Comparison of ENCODE assay signal across 15 mouse cellular contexts in genomic region chr9:62591196-62591485, GRCm38 (mm10). TPM values are rescaled to one million over a fixed set of nuclear protein-coding genes. Genes with fewer than 3 reads are reported as not detected.
DNase-seq lines count a peak whose midpoint lies in the region; ATAC-seq and TF ChIP-seq lines count a peak whose summit lies in the region.
"Had no signal": no experiment of that assay in that cellular context is flagged by ENCODE, and none has a peak within 500 bp of the region (broad histone marks: within the 10 kb centered on the region; RNA-seq: fewer than 3 reads in every experiment).

No protein-coding gene starts in this region.

- no peak overlapping the region for H3K9ac ChIP-seq in heart, embryonic 11.5 days (ENCODE audit: low read depth, low read length)
- H3K9ac ChIP-seq in limb, embryonic 13.5 days, result no peak overlapping the region
- H3K9ac ChIP-seq: forebrain, embryonic 15.5 days; hindbrain, embryonic 12.5 days had no signal

- no peaks in the 10 kb centered on the region for H3K4me1 ChIP-seq in heart, embryonic 11.5 days (ENCODE audit: control insufficient read depth, insufficient read depth, low read length)
- no peaks in the 10 kb centered on the region for H3K4me1 ChIP-seq in lung, adult 2 months (ENCODE audit: control insufficient read depth, insufficient read depth, low read length)
- H3K4me1 ChIP-seq in limb, embryonic 13.5 days, result peaks cover 20% of the 10 kb centered on the region
- H3K4me1 ChIP-seq: forebrain, embryonic 15.5 days had no signal

- no peak for TF ChIP-seq CTCF in lung, adult 2 months (IDR thresholded peaks at IDR 0.05; ENCODE audit: insufficient read depth, low read length)
- no peak for TF ChIP-seq CTCF in gastrocnemius, adult 2 months (IDR thresholded peaks at IDR 0.05)

- no peak overlapping the region for H3K4me3 ChIP-seq in heart, embryonic 11.5 days (ENCODE audit: low read depth, low read length)
- H3K4me3 ChIP-seq in lung, adult 2 months (replicated peaks; ENCODE audit: extremely low read depth, low read depth, low read length), result no peak overlapping the region
- H3K4me3 ChIP-seq in gastrocnemius, adult 2 months, result peak overlapping the region; percentile 48
- H3K4me3 ChIP-seq in limb, embryonic 13.5 days, result no peak overlapping the region
- H3K4me3 ChIP-seq: forebrain, embryonic 15.5 days; hindbrain, embryonic 12.5 days; layer of hippocampus, adult 2 months had no signal

- H3K36me3 ChIP-seq in heart, embryonic 11.5 days (ENCODE audit: control insufficient read depth, insufficient read depth, low read length), result no peaks in the 10 kb centered on the region
- H3K36me3 ChIP-seq in limb, embryonic 13.5 days, result no peaks in the 10 kb centered on the region
- H3K36me3 ChIP-seq: forebrain, embryonic 15.5 days; hindbrain, embryonic 12.5 days had no signal

- no peak for TF ChIP-seq POLR2A in lung, adult 2 months (IDR thresholded peaks at IDR 0.05; ENCODE audit: borderline replicate concordance, extremely low read depth, low read depth, low read length)

- no peak overlapping the region for H3K27ac ChIP-seq in heart, embryonic 11.5 days (ENCODE audit: low read depth, low read length)
- peak overlapping the region; percentile 84 for H3K27ac ChIP-seq in gastrocnemius, adult 2 months
- H3K27ac ChIP-seq in limb, embryonic 13.5 days, result peak overlapping the region; percentile 88
- H3K27ac ChIP-seq: forebrain, embryonic 15.5 days; hindbrain, embryonic 12.5 days; layer of hippocampus, adult 2 months had no signal

- H3K4me2 ChIP-seq in heart, embryonic 11.5 days, result no peak overlapping the region
- H3K4me2 ChIP-seq in limb, embryonic 13.5 days (replicated peaks), result peak overlapping the region; percentile 41
- H3K4me2 ChIP-seq: forebrain, embryonic 15.5 days; hindbrain, embryonic 12.5 days had no signal

- H3K27me3 ChIP-seq in heart, embryonic 11.5 days (ENCODE audit: control insufficient read depth, insufficient read depth, low read length), result no peaks in the 10 kb centered on the region
- H3K27me3 ChIP-seq in limb, embryonic 13.5 days, result no peaks in the 10 kb centered on the region
- H3K27me3 ChIP-seq: forebrain, embryonic 15.5 days; hindbrain, embryonic 12.5 days had no signal

- peak; percentile 24 to 38 for DNase-seq in heart, postnatal 14 days
- DNase-seq in lung, postnatal 10 days, result peak; percentile 45
- no peak for DNase-seq in lung, adult 2 months
- DNase-seq in gastrocnemius, adult 2 months, result peak; percentile 73
- no peak for DNase-seq in layer of hippocampus, adult 8-10 months (ENCODE audit: low spot score in 2 of 2)
- no peak for DNase-seq in layer of hippocampus, adult 9-11 months
- DNase-seq: cerebellum, postnatal 14 days; kidney, adult 8-10 months; midbrain, embryonic 14.5 days; right cerebral cortex, postnatal 25 days had no signal

- WGBS in heart, embryonic 11.5 days (ENCODE audit: insufficient replicate concordance), result 67% methylated on average over 6 of the region's 6 CpGs
- WGBS in lung, adult 2 months, result 59% methylated on average over 6 of the region's 6 CpGs
- WGBS in limb, embryonic 13.5 days, result 34% methylated on average over 6 of the region's 6 CpGs

- no peak for ATAC-seq in heart, embryonic 11.5 days (replicated peaks; ENCODE audit: insufficient number of reproducible peaks, low FRiP score, low TSS enrichment)
- peak; percentile 57; the same call in 1 of the 2 replicates for ATAC-seq in limb, embryonic 13.5 days (ENCODE audit: low FRiP score, low read depth)
- ATAC-seq: forebrain, embryonic 15.5 days had no signal

- no peaks in the 10 kb centered on the region for H3K9me3 ChIP-seq in heart, embryonic 11.5 days (replicated peaks; ENCODE audit: control insufficient read depth, low read length)
- H3K9me3 ChIP-seq in limb, embryonic 13.5 days, result peaks cover 3% of the 10 kb centered on the region; the same call in 1 of the 2 replicates
- H3K9me3 ChIP-seq: forebrain, embryonic 15.5 days had no signal

- intact Hi-C loops in heart, postnatal 14 days (cut with DNase I), result no loop called here
- intact Hi-C loops in gastrocnemius, adult 2 months (cut with DNase I), result no loop called here

RNA-seq across cellular contexts. Expression of gene Coro2b, which starts 54.3 kb away (rescaled TPM):
- total RNA-seq in heart, postnatal 14 days (2021), result 10 to 100 TPM; 15.7 to 16.5 TPM
- polyA plus RNA-seq in heart, embryonic 11.5 days (2014; fragmentation: Nextera tagmentation; extraction: Ambion mirVana), result 3.7 TPM in 2 replicates
- 48.8 and 51.9 TPM in 2 replicates for polyA plus RNA-seq in lung, adult 2 months (2012; rRNA removed)
- 1 to 10 TPM; 6.7 to 8.7 TPM for total RNA-seq in gastrocnemius, adult 2 months (2021)
- polyA plus RNA-seq in limb, embryonic 13.5 days (2015; fragmentation: Nextera tagmentation; extraction: Ambion mirVana), result 8.5 and 9.1 TPM in 2 replicates
- total RNA-seq in layer of hippocampus, adult 8-10 months (2022), result 100 to 1,000 TPM; 201 to 245 (median 216) TPM

Comparison
In these comparisons a context has a peak if more than half of its experiments do, and no peak if none do; other contexts are left out.
1. DNase-seq: peak in heart, postnatal 14 days (2 of 2), lung, postnatal 10 days (single experiment) and gastrocnemius, adult 2 months (single experiment); none in lung, adult 2 months (single experiment), layer of hippocampus, adult 8-10 months (0 of 2) and layer of hippocampus, adult 9-11 months (single experiment).
2. RNA of gene Coro2b, which starts 54.3 kb away (total RNA-seq): 201 to 245 TPM in layer of hippocampus, adult 8-10 months; 15.7 to 16.5 TPM in heart, postnatal 14 days and 6.7 to 8.7 TPM in gastrocnemius, adult 2 months; every median in the first group is over 10 times any median in the second.